Mouse (Mus musculus) stomach, postnatal 0 days (tissue): ENCODE results near the gene Sept5. TPM values are rescaled to one million over a fixed set of nuclear protein-coding genes. Genes with fewer than 3 reads are reported as not detected.

ENCODE experiments used
- ATAC-seq: fragments of 200-750 bp; cut with Nextera tagmentation; 2 replicates; pipeline ENCODE4 v1.8.0; 2017; ENCODE audit not compliant: low FRiP score, low TSS enrichment
- DNase-seq: peaks from one replicate; pipeline ENCODE4 v3.0.0-alpha.2; 2016; ENCODE audit warnings: low spot score
- H3K27ac ChIP-seq: fragments of 300-500 bp; sonication (generic); replicated peaks from 2 replicates; pipeline ENCODE4 v1.5.1; 2014; ENCODE audit warnings: mild to moderate bottlenecking, control low read depth
- H3K27me3 ChIP-seq: fragments of 300-500 bp; sonication (generic); 2 replicates; pipeline ENCODE4 v1.6.1; 2014; ENCODE audit warnings: low read length; ENCODE audit not compliant: control insufficient read depth, insufficient read depth
- H3K36me3 ChIP-seq: fragments of 300-500 bp; sonication (generic); 2 replicates; pipeline ENCODE4 v1.6.1; 2014; ENCODE audit warnings: low read length, mixed read lengths; ENCODE audit not compliant: control insufficient read depth, insufficient read depth
- H3K4me1 ChIP-seq: fragments of 300-500 bp; sonication (generic); replicated peaks from 2 replicates; pipeline ENCODE4 v1.6.1; 2014; ENCODE audit warnings: antibody characterized with exemption; ENCODE audit not compliant: control insufficient read depth, insufficient read depth
- H3K4me2 ChIP-seq: fragments of 300-500 bp; sonication (generic); replicated peaks from 2 replicates; pipeline ENCODE4 v1.6.1; 2014; ENCODE audit warnings: low read depth, mild to moderate bottlenecking, control low read depth, moderate library complexity
- H3K4me3 ChIP-seq: fragments of 300-500 bp; sonication (generic); 2 replicates; pipeline ENCODE4 v1.5.1; 2014; ENCODE audit warnings: low read depth, low read length, control low read depth
- H3K9ac ChIP-seq: fragments of 300-500 bp; sonication (generic); 2 replicates; pipeline ENCODE4 v1.6.1; 2014; ENCODE audit warnings: mild to moderate bottlenecking, low read length, control low read depth, mixed read lengths
- H3K9me3 ChIP-seq: fragments of 300-500 bp; sonication (generic); 2 replicates; pipeline ENCODE4 v1.6.1; 2016; ENCODE audit warnings: low read length; ENCODE audit not compliant: control insufficient read depth
- CTCF ChIP-seq: IDR thresholded peaks from 2 replicates; pipeline ENCODE4 v1.5.1; 2016; ENCODE audit warnings: antibody characterized with exemption, low read depth, mild to moderate bottlenecking, moderate library complexity
- EP300 ChIP-seq: optimal IDR thresholded peaks from 2 replicates; pipeline ENCODE3; 2016; ENCODE audit warnings: antibody characterized with exemption
- WGBS: fragments of 180-500 bp; shearing (Covaris S2); extraction: QIAGEN DNeasy Blood & Tissue Kit; methylation state at CpG from one replicate; pipeline ENCODE4 v1.1.7; 2014; 5-methylcytosine and 5-hydroxymethylcytosine counted together
- polyA plus RNA-seq: library from polyadenylated mRNA; unstranded; fragments of >200 nt; fragmentation: Nextera tagmentation; extraction: Ambion mirVana; gene quantifications from 2 replicates; pipeline ENCODE4 v1.2.1, GENCODE M21; 2015

Sept5 gene
- polyA plus RNA-seq, 1 experiment from 2014 or later: 38.0 TPM

DNA sequence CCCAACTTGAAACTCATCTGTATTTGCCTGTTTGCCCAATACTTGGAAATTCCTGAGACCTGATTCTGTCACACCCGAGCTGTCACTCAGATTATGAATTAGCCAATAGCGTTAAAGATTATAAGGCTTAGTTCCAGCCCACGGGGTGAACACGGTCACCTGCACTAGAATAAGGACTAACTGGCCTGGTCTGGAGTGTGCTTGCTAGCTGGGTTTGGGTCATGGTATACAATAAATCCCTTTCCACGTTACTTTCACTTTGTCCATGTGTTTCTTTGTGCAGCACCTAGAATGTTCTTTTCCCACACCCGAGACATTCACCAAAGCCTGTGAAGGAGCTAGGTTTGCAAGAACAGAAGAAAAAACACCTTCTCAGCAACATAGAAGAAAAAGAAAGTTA is 40.2 kb upstream of the Sept5 start:
- no peak for ATAC-seq
- 52% methylated on average over 6 of the region's 6 CpGs for WGBS

DNA sequence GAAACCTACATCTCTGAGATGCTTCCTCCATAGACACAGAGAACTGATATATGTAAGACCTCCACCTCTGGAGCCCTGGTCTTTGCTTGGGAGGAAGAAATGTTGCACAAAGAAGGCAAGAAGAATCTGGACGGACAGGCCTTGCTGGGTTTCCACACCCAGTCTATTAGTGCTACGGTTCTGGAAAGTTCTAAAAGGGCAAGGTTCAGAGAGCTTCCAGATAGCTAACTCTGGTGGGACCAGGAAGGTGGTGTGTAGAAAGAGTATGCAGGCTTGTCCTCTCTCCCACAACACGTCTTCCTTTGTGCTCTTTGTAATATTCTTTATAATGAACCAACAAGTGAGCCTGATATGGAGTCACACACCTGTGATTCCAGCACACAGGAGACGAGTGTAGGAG is 28.8 kb upstream of the Sept5 start:
- 0 out of 2 replicates have a peak, but pooled peaks have one; percentile 42 for ATAC-seq
- 50% methylated on average over 4 of the region's 4 CpGs for WGBS

More for the DNA sequence above, 40.2 kb upstream of the Sept5 start:
- no peak overlapping the region for H3K4me3 ChIP-seq
- no peaks in the 10 kb centered on the region for H3K27me3 ChIP-seq
- no peak for TF ChIP-seq EP300
- TF ChIP-seq CTCF: no peak
- H3K4me2 ChIP-seq: no peak overlapping the region
- no peak overlapping the region for H3K27ac ChIP-seq
- no peak overlapping the region for H3K9ac ChIP-seq
- no peaks in the 10 kb centered on the region for H3K9me3 ChIP-seq
- H3K4me1 ChIP-seq: no peaks in the 10 kb centered on the region
- DNase-seq: no peak
- no peaks in the 10 kb centered on the region for H3K36me3 ChIP-seq

DNA sequence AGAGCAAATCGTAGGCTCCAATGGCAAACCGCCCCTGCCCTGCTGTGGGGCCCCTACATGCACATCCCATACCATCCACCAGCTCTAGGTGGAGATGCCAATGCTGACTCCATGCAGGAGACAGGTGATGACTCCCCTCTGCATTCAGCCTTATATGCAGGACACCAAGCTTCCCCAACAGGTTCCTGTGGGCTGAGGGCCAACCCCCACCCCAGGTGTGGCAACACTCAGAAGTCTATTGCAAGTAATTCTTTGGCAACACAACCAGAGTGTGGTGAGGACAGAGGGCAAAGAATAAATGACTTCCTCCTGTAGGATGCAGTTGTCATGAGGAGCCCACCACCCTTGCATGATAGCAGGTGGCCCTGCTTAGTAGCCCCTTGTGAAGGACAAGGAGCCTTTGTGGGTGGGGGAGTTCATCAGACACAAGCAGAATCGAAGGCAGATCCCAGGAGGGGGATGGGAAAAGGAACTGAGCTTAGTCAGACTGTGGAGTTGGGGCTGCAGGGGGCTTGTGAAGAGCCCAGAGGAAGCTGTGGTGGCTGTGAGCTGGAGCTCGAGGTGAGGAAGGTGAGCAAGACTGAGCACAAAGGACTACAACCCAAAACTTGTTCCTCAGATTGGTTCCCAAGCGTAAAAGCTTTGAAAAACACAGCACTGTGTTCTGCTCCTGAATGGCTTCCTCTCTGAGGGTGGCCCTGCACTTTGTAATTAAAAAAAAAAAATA is 25.8 kb upstream of the Sept5 start:
- no peaks in the 10 kb centered on the region for H3K4me1 ChIP-seq
- DNase-seq: no peak
- no peaks in the 10 kb centered on the region for H3K27me3 ChIP-seq
- H3K9me3 ChIP-seq: no peaks in the 10 kb centered on the region
- ATAC-seq: peak; percentile 29; the same call in 1 of the 2 replicates
- no peak overlapping the region for H3K9ac ChIP-seq
- H3K4me2 ChIP-seq: no peak overlapping the region
- no peak overlapping the region for H3K4me3 ChIP-seq
- WGBS: 54% methylated on average over 5 of the region's 5 CpGs
- H3K36me3 ChIP-seq: no peaks in the 10 kb centered on the region
- H3K27ac ChIP-seq: peak overlapping the region; percentile 67
- TF ChIP-seq EP300 (no peak), CTCF (no peak)

More for the DNA sequence above, 28.8 kb upstream of the Sept5 start:
- no peak for DNase-seq
- Histone ChIP-seq H3K4me1 (no peaks in the 10 kb centered on the region), H3K4me3 (no peak overlapping the region), H3K27ac (peak overlapping the region; percentile 24; the same call in 1 of the 2 replicates), H3K36me3 (no peaks in the 10 kb centered on the region), H3K9me3 (no peaks in the 10 kb centered on the region), H3K27me3 (no peaks in the 10 kb centered on the region), H3K9ac (no peak overlapping the region), H3K4me2 (no peak overlapping the region)
- TF ChIP-seq EP300 (no peak), CTCF (no peak)

DNA sequence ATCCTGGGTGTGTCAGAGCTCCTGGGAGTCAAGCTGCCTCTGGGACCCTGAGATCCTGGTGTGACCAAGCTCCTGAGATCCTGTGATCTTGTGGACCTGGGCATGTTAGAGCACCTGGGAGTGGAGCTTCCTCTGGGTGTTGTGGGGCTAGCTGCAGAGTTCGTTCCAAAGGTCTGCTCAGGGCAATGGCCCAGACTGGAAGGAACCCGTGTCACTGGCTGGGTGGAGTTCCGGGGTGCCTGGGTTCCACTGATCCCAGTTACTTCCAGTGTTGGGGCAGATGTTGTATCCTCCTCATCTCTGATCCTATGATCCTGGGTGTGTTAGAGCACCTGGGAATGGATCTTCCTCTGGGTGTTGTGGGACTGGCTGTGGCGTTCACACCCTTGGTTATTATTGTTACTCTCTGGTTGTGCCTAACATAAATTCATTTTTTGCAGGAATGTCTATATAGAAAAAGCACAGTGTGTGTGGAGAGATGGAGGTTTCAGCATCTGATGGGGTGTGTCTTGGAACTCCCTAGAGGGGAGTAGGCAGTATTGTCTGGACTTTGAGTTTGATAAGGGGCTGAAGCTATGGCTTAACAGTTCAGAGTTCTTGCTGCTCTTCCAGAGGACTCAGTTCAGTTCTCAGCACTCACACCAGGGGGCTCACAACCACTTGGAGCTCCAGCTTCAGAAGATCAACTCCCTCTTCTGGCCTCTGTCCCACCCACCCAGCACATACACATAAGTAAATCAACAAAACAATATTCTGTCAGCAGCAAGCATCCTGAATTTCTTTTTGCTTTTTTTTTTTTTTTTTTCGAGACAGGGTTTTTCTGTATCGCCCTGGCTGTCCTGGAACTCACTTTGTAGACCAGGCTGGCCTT is 23.8 kb upstream of the Sept5 start:
- H3K4me2 ChIP-seq: no peak overlapping the region
- no peaks in the 10 kb centered on the region for H3K9me3 ChIP-seq
- H3K4me1 ChIP-seq: no peaks in the 10 kb centered on the region
- TF ChIP-seq CTCF (peak; percentile 33; the same call in 1 of the 2 replicates), EP300 (no peak)
- no peaks in the 10 kb centered on the region for H3K36me3 ChIP-seq
- no peak overlapping the region for H3K4me3 ChIP-seq
- DNase-seq: no peak
- no peak overlapping the region for H3K27ac ChIP-seq
- no peak overlapping the region for H3K9ac ChIP-seq
- no peak for ATAC-seq
- H3K27me3 ChIP-seq: no peaks in the 10 kb centered on the region
- WGBS: 89% methylated on average over 6 of the region's 6 CpGs

DNA sequence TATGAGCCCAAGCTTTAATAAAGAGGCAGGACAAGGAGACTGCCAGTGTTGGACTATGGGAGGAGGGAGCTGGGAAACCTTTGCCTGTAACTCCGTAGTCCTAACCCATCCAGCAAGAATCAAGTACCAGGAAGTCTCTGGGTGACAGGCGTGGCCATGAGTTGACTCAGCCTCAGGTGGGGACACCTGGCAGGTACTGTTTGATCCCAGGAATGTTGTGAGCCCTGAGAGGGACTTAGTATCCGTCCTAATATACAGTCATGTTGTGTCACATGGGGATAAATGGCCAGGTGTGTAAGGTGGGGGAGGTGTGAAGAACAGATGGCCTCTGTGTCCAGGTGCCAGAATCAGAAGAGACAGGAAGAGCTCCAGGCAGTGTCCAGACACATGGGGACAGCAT is 19.4 kb upstream of the Sept5 start:
- Histone ChIP-seq H3K27ac (0 out of 2 replicates have a peak overlapping the region, but pooled peaks have one; percentile 26), H3K4me2 (no peak overlapping the region), H3K27me3 (no peaks in the 10 kb centered on the region), H3K9ac (no peak overlapping the region), H3K36me3 (no peaks in the 10 kb centered on the region), H3K9me3 (no peaks in the 10 kb centered on the region), H3K4me1 (no peaks in the 10 kb centered on the region), H3K4me3 (no peak overlapping the region)
- TF ChIP-seq CTCF (no peak), EP300 (peak; percentile 40)
- ATAC-seq (peak; percentile 91), DNase-seq (peak; percentile 50)
- 33% methylated on average over 3 of the region's 3 CpGs for WGBS

DNA sequence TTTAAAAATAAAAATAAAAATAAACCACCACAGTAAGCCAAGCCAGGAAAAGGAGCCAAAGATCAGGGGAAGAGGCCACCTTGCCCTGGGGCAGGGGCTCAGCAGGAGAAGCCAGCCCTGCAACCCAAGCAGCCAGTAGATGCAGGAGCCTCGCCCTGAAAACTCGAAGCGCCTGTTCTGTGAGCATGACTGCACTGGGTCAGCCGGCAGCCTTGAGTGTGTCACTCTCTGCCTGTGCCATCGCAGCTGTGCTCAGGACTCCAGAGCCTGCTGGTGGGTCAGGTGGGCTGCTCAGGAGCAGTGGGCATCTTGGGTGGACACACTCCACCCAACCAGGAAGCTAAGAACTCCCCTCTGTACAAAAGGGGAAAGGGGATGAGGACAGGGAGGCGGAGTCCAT is 15.6 kb upstream of the Sept5 start:
- ATAC-seq (no peak), DNase-seq (peak; percentile 31)
- Histone ChIP-seq H3K36me3 (no peaks in the 10 kb centered on the region), H3K4me3 (no peak overlapping the region), H3K27me3 (no peaks in the 10 kb centered on the region), H3K9ac (no peak overlapping the region), H3K27ac (peak overlapping the region; percentile 67), H3K4me2 (no peak overlapping the region), H3K9me3 (no peaks in the 10 kb centered on the region), H3K4me1 (no peaks in the 10 kb centered on the region)
- TF ChIP-seq CTCF (no peak), EP300 (no peak)
- 58% methylated on average over 6 of the region's 6 CpGs for WGBS
